Mouse (Mus musculus) kidney, postnatal 0 days (tissue): ENCODE data around the gene Ndrg2. TPM values are rescaled to one million over a fixed set of nuclear protein-coding genes. Genes with fewer than 3 reads are reported as not detected.
"Not testable (repeated sequence)": the region's sequence is repeated elsewhere in the genome, so short reads cannot be mapped to it uniquely, and the experiment has no call there.

Experiments used
- ATAC-seq: fragments of 200-750 bp; cut with Nextera tagmentation; replicated peaks from 2 replicates; pipeline ENCODE4 v1.8.0; 2017; ENCODE audit warnings: low read depth, moderate number of reproducible peaks, moderate TSS enrichment, moderate library complexity; ENCODE audit not compliant: low FRiP score
- DNase-seq: peaks from one replicate; pipeline ENCODE4 v3.0.0-alpha.2; 2016; ENCODE audit warnings: low spot score
- H3K27ac ChIP-seq: fragments of 300-500 bp; sonication (generic); 2 replicates; pipeline ENCODE4 v1.5.1; 2014; ENCODE audit warnings: mild to moderate bottlenecking
- H3K27me3 ChIP-seq: fragments of 300-500 bp; sonication (generic); 2 replicates; pipeline ENCODE4 v1.6.1; 2014; ENCODE audit warnings: low read length, mixed read lengths; ENCODE audit not compliant: insufficient read depth
- H3K36me3 ChIP-seq: fragments of 300-500 bp; sonication (generic); 2 replicates; pipeline ENCODE4 v1.6.1; 2014; ENCODE audit warnings: low read length, mixed read lengths; ENCODE audit not compliant: insufficient read depth
- H3K4me1 ChIP-seq: fragments of 300-500 bp; sonication (generic); replicated peaks from 2 replicates; pipeline ENCODE4 v1.6.1; 2014; ENCODE audit warnings: antibody characterized with exemption, low read length, mixed read lengths; ENCODE audit not compliant: insufficient read depth
- H3K4me2 ChIP-seq: fragments of 300-500 bp; sonication (generic); 2 replicates; pipeline ENCODE4 v1.6.1; 2014; ENCODE audit warnings: mild to moderate bottlenecking, low read length, moderate library complexity, mixed read lengths
- H3K4me3 ChIP-seq: fragments of 300-500 bp; sonication (generic); replicated peaks from 2 replicates; pipeline ENCODE4 v1.5.1; 2014; ENCODE audit warnings: low read depth, low read length
- H3K9ac ChIP-seq: fragments of 300-500 bp; sonication (generic); 2 replicates; pipeline ENCODE4 v1.6.1; 2014; ENCODE audit warnings: low read depth, low read length
- H3K9me3 ChIP-seq: fragments of 300-500 bp; sonication (generic); replicated peaks from 2 replicates; pipeline ENCODE4 v1.6.1; 2016; ENCODE audit warnings: low read length, inconsistent platforms, mixed read lengths
- CTCF ChIP-seq: IDR thresholded peaks from 2 replicates; pipeline ENCODE4 v1.5.1; 2016; ENCODE audit warnings: antibody characterized with exemption, low read depth, mild to moderate bottlenecking, moderate library complexity
- WGBS: fragments of 180-500 bp; shearing (Covaris S2); extraction: QIAGEN DNeasy Blood & Tissue Kit; methylation state at CpG from one replicate; pipeline ENCODE4 v1.1.7; 2014; 5-methylcytosine and 5-hydroxymethylcytosine counted together
- polyA plus RNA-seq: library from polyadenylated mRNA; unstranded; fragments of >200 nt; fragmentation: Nextera tagmentation; extraction: Ambion mirVana; gene quantifications from 2 replicates; pipeline ENCODE4 v1.2.1, GENCODE M21; 2015

Gene Ndrg2
- polyA plus RNA-seq, 1 experiment from 2014 or later, result 95.3 TPM

- Histone ChIP-seq H3K9ac (peak overlapping the region; percentile 54; the same call in 1 of the 2 replicates), H3K27ac (peak overlapping the region; percentile 83), H3K36me3 (peaks cover 11% of the 10 kb centered on the region; the same call in 1 of the 2 replicates), H3K4me1 (peaks cover 9% of the 10 kb centered on the region; the same call in 1 of the 2 replicates), H3K4me2 (peak overlapping the region; percentile 68), H3K9me3 (no peaks in the 10 kb centered on the region), H3K27me3 (no peaks in the 10 kb centered on the region), H3K4me3 (peak overlapping the region; percentile 62)
- DNase-seq (peak; percentile 71), ATAC-seq (peak; percentile 31; the same call in 1 of the 2 replicates)
- no peak for TF ChIP-seq CTCF
- WGBS, result under 1% methylated on average over 14 of the region's 14 CpGs
These were observed 29.9 kb downstream of the Ndrg2 start for GRCm38 (mm10) chr14:51884031-51884544.

GRCm38 (mm10) chr14:51883527-51884030, 30.4 kb downstream of the Ndrg2 start:
- peaks cover 6% of the 10 kb centered on the region; the same call in 1 of the 2 replicates for H3K36me3 ChIP-seq
- 1% methylated on average over 4 of the region's 4 CpGs for WGBS
- TF ChIP-seq CTCF, result peak; percentile 87
- DNase-seq, result peak; percentile 92
- no peaks in the 10 kb centered on the region for H3K9me3 ChIP-seq
- H3K4me1 ChIP-seq, result peaks cover 9% of the 10 kb centered on the region; the same call in 1 of the 2 replicates
- ATAC-seq, result peak; percentile 63
- H3K27ac ChIP-seq, result peak overlapping the region; percentile 83
- no peaks in the 10 kb centered on the region for H3K27me3 ChIP-seq
- no peak overlapping the region for H3K9ac ChIP-seq
- peak overlapping the region; percentile 68 for H3K4me2 ChIP-seq
- peak overlapping the region; percentile 62 for H3K4me3 ChIP-seq

GRCm38 (mm10) chr14:51877517-51877916, 36.4 kb downstream of the Ndrg2 start:
- Histone ChIP-seq H3K4me3 (no peak overlapping the region), H3K9me3 (no peaks in the 10 kb centered on the region), H3K4me1 (no peaks in the 10 kb centered on the region), H3K4me2 (no peak overlapping the region), H3K36me3 (no peaks in the 10 kb centered on the region), H3K27me3 (no peaks in the 10 kb centered on the region), H3K9ac (no peak overlapping the region), H3K27ac (no peak overlapping the region)
- DNase-seq, result no peak
- 68% methylated on average over 3 of the region's 3 CpGs for WGBS
- ATAC-seq, result no peak
- no peak for TF ChIP-seq CTCF

- H3K9ac ChIP-seq, result no peak overlapping the region
- ATAC-seq (no peak), DNase-seq (no peak)
- no peaks in the 10 kb centered on the region for H3K36me3 ChIP-seq
- no peaks in the 10 kb centered on the region for H3K9me3 ChIP-seq
- TF ChIP-seq CTCF, result no peak
- no peaks in the 10 kb centered on the region for H3K27me3 ChIP-seq
- H3K27ac ChIP-seq, result no peak overlapping the region
- 62% methylated on average over 9 of the region's 9 CpGs for WGBS
- no peak overlapping the region for H3K4me2 ChIP-seq
- H3K4me3 ChIP-seq, result no peak overlapping the region
- H3K4me1 ChIP-seq, result no peaks in the 10 kb centered on the region
These were observed 42.2 kb downstream of the Ndrg2 start for GRCm38 (mm10) chr14:51871741-51872140.

- no peak overlapping the region for H3K4me3 ChIP-seq
- no peak for DNase-seq
- no peak overlapping the region for H3K27ac ChIP-seq
- H3K27me3 ChIP-seq, result no peaks in the 10 kb centered on the region
- H3K4me1 ChIP-seq, result no peaks in the 10 kb centered on the region
- H3K9me3 ChIP-seq, result no peaks in the 10 kb centered on the region
- no peak overlapping the region for H3K9ac ChIP-seq
- no peak for TF ChIP-seq CTCF
- WGBS, result 76% methylated on average over 2 of the region's 2 CpGs
- no peak for ATAC-seq
- H3K4me2 ChIP-seq, result no peak overlapping the region
- no peaks in the 10 kb centered on the region for H3K36me3 ChIP-seq
These were observed 43.2 kb downstream of the Ndrg2 start for GRCm38 (mm10) chr14:51870756-51871155.

- peak; percentile 63 for TF ChIP-seq CTCF
- not testable (repeated sequence) for H3K36me3 ChIP-seq, H3K4me2 ChIP-seq, H3K9me3 ChIP-seq, ATAC-seq, H3K4me1 ChIP-seq, H3K27me3 ChIP-seq, H3K9ac ChIP-seq, H3K27ac ChIP-seq, H3K4me3 ChIP-seq
- 0% methylated on average over 1 of the region's 1 CpGs for WGBS
- peak; percentile 36 for DNase-seq
These were observed 50.4 kb downstream of the Ndrg2 start for GRCm38 (mm10) chr14:51863603-51864002.

- not testable (repeated sequence) for H3K27ac ChIP-seq, H3K9me3 ChIP-seq, H3K4me1 ChIP-seq, H3K4me3 ChIP-seq, H3K36me3 ChIP-seq, H3K9ac ChIP-seq, ATAC-seq, H3K27me3 ChIP-seq, DNase-seq, H3K4me2 ChIP-seq
- 69% methylated on average over 7 of the region's 7 CpGs for WGBS
These were observed 58.7 kb downstream of the Ndrg2 start for GRCm38 (mm10) chr14:51855280-51855679.

Other genes starting within 250 kb of the Ndrg2 start
- not detected in 2 replicates for gene Gm17079, start 218.7 kb downstream of the Ndrg2 start, polyA plus RNA-seq
- not detected in 2 replicates for gene Gm5800, start 197.0 kb downstream of the Ndrg2 start, polyA plus RNA-seq
- 0.28 and 0.33 TPM in 2 replicates for gene Ang4, start 140.6 kb downstream of the Ndrg2 start, polyA plus RNA-seq
- not detected in 2 replicates for gene AY358078, start 114.1 kb downstream of the Ndrg2 start, polyA plus RNA-seq
- not detected in 2 replicates for gene Ear6, start 60.5 kb downstream of the Ndrg2 start, polyA plus RNA-seq
- 46.3 and 46.6 TPM in 2 replicates for gene Mettl17, start 29.3 kb downstream of the Ndrg2 start, polyA plus RNA-seq
- gene Slc39a2, start 21.3 kb downstream of the Ndrg2 start, polyA plus RNA-seq, result 0.12 and 0.15 TPM in 2 replicates
- not detected in 2 replicates for gene Tppp2, start 4.3 kb upstream of the Ndrg2 start, polyA plus RNA-seq
- gene Rnase13, start 8.6 kb upstream of the Ndrg2 start, polyA plus RNA-seq, result not detected in 2 replicates
- 58.0 and 61.3 TPM in 2 replicates for gene Arhgef40, start 70.6 kb upstream of the Ndrg2 start, polyA plus RNA-seq
- gene Tmem253, start 101.5 kb upstream of the Ndrg2 start, polyA plus RNA-seq, result 1.7 and 2.3 TPM in 2 replicates
- gene Zfp219, start 106.6 kb upstream of the Ndrg2 start, polyA plus RNA-seq, result 34.0 and 35.8 TPM in 2 replicates
- gene Olfr221, start 128.3 kb upstream of the Ndrg2 start, polyA plus RNA-seq, result not detected in 2 replicates
- 367 and 400 TPM in 2 replicates for gene Hnrnpc, start 189.9 kb upstream of the Ndrg2 start, polyA plus RNA-seq
- 51.1 and 51.2 TPM in 2 replicates for gene Rpgrip1, start 196.5 kb upstream of the Ndrg2 start, polyA plus RNA-seq